Mouse (Mus musculus) liver, embryonic 18 days (tissue): ENCODE results near the gene Fxn. TPM values are rescaled to one million over a fixed set of nuclear protein-coding genes. Genes with fewer than 3 reads are reported as not detected.

Experiments used
- polyA plus RNA-seq: library from polyadenylated mRNA; depleted of rRNA; stranded (reverse); fragments of >200 nt; gene quantifications from 2 replicates; pipeline ENCODE4 v1.2.3, GENCODE M21; 2012; rRNA removed

The Fxn gene
- 15.0 and 15.7 TPM in 2 replicates for polyA plus RNA-seq

DNA sequence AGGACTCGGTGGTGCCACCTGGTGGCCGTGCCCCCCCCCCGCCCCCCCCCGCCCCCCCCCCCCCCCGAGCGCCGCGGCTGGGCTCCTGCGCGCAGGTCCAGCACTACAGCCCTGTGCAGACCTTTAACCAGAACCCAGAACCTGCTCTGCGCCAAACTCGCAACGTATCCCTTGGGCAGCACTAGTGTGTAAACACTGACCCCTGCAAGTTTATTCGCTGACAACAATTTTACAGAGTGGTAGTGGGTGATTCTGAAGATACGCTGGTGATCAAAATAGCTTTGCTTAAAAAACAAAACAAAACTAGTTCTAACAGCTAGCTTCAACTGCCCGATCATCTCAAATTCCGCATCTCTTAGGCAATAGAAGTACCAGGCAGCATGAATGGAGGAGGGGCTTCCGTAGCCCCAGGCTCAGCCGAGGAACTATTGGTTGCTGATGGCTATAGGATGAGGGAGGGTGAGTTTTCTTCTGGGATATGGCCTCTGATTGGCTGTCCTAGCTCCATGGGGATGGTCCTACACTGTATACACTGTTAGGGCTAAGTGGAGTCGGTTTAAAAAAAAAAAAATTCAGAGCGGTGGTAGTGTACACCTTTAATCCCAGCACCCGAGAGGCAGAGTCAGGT lies at the start of gene Fxn:
Gene Fxn (minus strand): TSS at position 5 of the 628 bp plus-strand sequence.

DNA sequence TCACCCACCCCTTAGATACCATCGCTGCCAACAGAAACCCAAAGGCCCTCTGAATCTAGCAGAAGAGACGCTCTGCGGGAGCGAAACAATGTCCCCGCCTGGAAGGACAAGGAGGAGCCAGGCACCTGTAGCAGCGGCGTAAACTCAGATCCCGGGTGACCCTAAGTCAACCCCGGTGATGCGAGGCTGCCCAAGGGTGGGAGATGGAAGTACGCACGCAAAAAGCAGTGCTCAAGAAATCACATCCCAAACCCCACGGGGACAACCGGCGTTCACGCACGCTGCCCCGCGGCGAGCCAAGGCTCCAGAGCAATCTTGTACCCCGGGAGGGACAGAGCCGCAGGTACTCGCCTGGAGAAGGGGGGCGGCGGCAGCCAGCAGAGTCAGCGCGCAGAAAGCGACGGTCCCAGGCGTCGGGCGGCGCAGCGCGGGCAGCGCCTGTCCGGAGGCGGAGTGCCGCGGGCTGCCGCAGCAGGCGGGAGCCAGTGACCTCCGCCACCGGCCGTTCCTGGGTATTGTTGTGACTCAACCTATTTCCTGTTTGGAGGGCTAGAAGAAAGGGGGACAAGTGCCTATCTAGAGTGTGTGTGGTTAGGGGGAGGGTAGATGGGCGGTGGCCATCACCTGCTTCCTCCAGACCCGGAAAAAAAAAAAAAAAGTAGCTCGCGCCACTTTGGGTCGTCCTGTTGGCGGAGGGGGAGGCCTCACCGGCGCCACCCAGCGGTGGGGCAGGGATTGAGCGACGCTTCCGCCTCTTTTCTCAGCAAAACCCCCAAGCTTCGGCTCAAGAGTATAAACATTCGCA lies 55.7 kb downstream of the Fxn start, which contains the start of gene Tjp2:
Gene Tjp2 (minus strand): TSS at position 531 of the 805 bp plus-strand sequence.

Other genes starting within 250 kb of the Fxn start
- 0.43 and 0.44 TPM in 2 replicates for gene Fam189a2, start 249.6 kb downstream of the Fxn start, polyA plus RNA-seq
- 5.0 and 5.5 TPM in 2 replicates for gene Tjp2, start 55.6 kb downstream of the Fxn start, polyA plus RNA-seq
- 12.5 and 13.8 TPM in 2 replicates for gene Fam122a, start 196.8 kb upstream of the Fxn start, polyA plus RNA-seq